Mouse (Mus musculus) embryonic facial prominence, embryonic 14.5 days (tissue): ENCODE results near the gene Scfd1. TPM values are rescaled to one million over a fixed set of nuclear protein-coding genes. Genes with fewer than 3 reads are reported as not detected.

ENCODE experiments used
- ATAC-seq: fragments of 200-750 bp; cut with Nextera tagmentation; 2 replicates; pipeline ENCODE4 v1.8.0; 2017; ENCODE audit warnings: low read depth, moderate number of reproducible peaks, moderate TSS enrichment
- DNase-seq: peaks from one replicate; pipeline ENCODE4 v3.0.0-alpha.2; 2015; ENCODE audit warnings: low spot score
- H3K27ac ChIP-seq: fragments of 300-500 bp; sonication (generic); replicated peaks from 2 replicates; pipeline ENCODE4 v1.5.1; 2014; ENCODE audit warnings: low read depth, mild to moderate bottlenecking, low read length, moderate library complexity
- H3K27me3 ChIP-seq: fragments of 300-500 bp; sonication (generic); replicated peaks from 2 replicates; pipeline ENCODE4 v1.6.1; 2014; ENCODE audit warnings: low read length; ENCODE audit not compliant: control insufficient read depth, insufficient read depth
- H3K36me3 ChIP-seq: fragments of 300-500 bp; sonication (generic); 2 replicates; pipeline ENCODE4 v1.6.1; 2014; ENCODE audit warnings: low read length, mixed read lengths; ENCODE audit not compliant: control insufficient read depth, insufficient read depth
- H3K4me1 ChIP-seq: fragments of 300-500 bp; sonication (generic); 2 replicates; pipeline ENCODE4 v1.6.1; 2014; ENCODE audit warnings: antibody characterized with exemption, low read length; ENCODE audit not compliant: control insufficient read depth, insufficient read depth
- H3K4me2 ChIP-seq: fragments of 300-500 bp; sonication (generic); 2 replicates; pipeline ENCODE4 v1.6.1; 2014; ENCODE audit warnings: low read depth, mild to moderate bottlenecking, low read length, moderate library complexity, mixed read lengths
- H3K4me3 ChIP-seq: fragments of 300-500 bp; sonication (generic); 2 replicates; pipeline ENCODE4 v1.5.1; 2014; ENCODE audit warnings: low read depth, mild to moderate bottlenecking, low read length
- H3K9ac ChIP-seq: fragments of 300-500 bp; sonication (generic); 2 replicates; pipeline ENCODE4 v1.6.1; 2014; ENCODE audit warnings: low read depth, mild to moderate bottlenecking, low read length, moderate library complexity, mixed read lengths
- H3K9me3 ChIP-seq: fragments of 300-500 bp; sonication (generic); 2 replicates; pipeline ENCODE4 v1.6.1; 2016; ENCODE audit warnings: low read length; ENCODE audit not compliant: control insufficient read depth
- WGBS: fragments of 180-500 bp; shearing (Covaris S2); extraction: QIAGEN DNeasy Blood & Tissue Kit; methylation state at CpG from one replicate; pipeline ENCODE4 v1.1.7; 2014; 5-methylcytosine and 5-hydroxymethylcytosine counted together
- polyA plus RNA-seq: library from polyadenylated mRNA; unstranded; fragments of >200 nt; fragmentation: Nextera tagmentation; extraction: Ambion mirVana; gene quantifications from 2 replicates; pipeline ENCODE4 v1.2.1, GENCODE M21; 2014

Gene Scfd1
- polyA plus RNA-seq, result 88.1 and 94.5 TPM in 2 replicates

GRCm38 (mm10) chr12:51377003-51377887 is at the start of gene Scfd1:
Gene Scfd1, plus strand, starts transcription at chr12:51377510.
- Histone ChIP-seq H3K27me3 (no peaks in the 10 kb centered on the region), H3K4me1 (peaks cover 5% of the 10 kb centered on the region; the same call in 1 of the 2 replicates), H3K4me3 (peak within 1 kb of the TSS; percentile 77), H3K4me2 (peak within 1 kb of the TSS; percentile 66), H3K36me3 (peaks cover 31% of the 10 kb centered on the region), H3K9me3 (no peaks in the 10 kb centered on the region), H3K27ac (peak within 1 kb of the TSS; percentile 87), H3K9ac (peak within 1 kb of the TSS; percentile 89)
- DNase-seq, result peak; percentile 98
- under 1% methylated on average over 33 of the region's 34 CpGs for WGBS
- ATAC-seq, result peak; percentile 100

DNA sequence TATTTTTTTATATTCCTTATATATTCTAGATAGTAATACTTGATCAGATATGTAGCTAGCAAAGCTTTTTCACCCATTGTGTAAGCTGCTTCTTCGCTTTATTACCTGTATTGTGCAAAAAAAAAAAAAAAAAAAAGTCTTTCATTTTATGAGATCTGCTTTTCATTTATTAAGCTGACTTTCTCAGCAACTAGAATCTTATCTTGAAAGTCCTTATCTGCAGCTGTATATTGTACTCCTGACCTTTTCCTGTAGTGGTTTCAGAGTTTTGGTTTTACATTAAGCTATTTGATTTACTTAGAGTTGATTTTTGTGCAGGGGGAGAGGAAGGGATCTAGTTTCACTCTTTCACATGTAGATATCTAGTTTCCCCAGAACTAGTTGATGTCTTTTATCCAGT is 40.3 kb upstream of the Scfd1 start:
- 86% methylated on average over 1 of the region's 1 CpGs for WGBS
- no peak overlapping the region for H3K4me2 ChIP-seq
- ATAC-seq, result no peak

DNA sequence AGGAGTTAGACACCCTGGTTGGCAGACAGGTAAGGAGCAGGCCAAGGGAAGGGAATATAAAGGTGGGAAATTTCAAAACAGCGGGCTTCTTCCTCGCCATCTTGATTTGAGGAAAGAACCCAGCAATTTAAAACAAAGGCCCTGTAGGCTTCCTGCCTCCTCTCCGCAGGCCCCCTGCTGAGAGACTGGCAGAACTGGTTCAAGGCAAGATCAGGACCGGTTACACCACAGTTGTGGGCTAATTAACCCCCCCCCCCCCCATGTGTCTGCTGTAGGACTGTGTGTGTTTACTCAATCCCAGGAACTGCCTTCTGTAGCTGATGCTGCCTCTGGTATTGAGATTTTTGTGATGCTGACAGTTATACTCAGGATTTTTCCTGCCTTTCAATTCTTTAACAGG is 31.2 kb upstream of the Scfd1 start:
- Histone ChIP-seq H3K4me3 (no peak overlapping the region), H3K36me3 (no peaks in the 10 kb centered on the region), H3K9ac (no peak overlapping the region), H3K27me3 (no peaks in the 10 kb centered on the region), H3K4me2 (no peak overlapping the region), H3K4me1 (peaks cover 12% of the 10 kb centered on the region), H3K27ac (no peak overlapping the region), H3K9me3 (no peaks in the 10 kb centered on the region)
- WGBS, result 36% methylated on average over 4 of the region's 4 CpGs
- no peak for ATAC-seq
- peak; percentile 63 for DNase-seq

More for the DNA sequence above, 40.3 kb upstream of the Scfd1 start:
- Histone ChIP-seq H3K4me3 (no peak overlapping the region), H3K27me3 (no peaks in the 10 kb centered on the region), H3K36me3 (no peaks in the 10 kb centered on the region), H3K27ac (no peak overlapping the region), H3K9me3 (no peaks in the 10 kb centered on the region), H3K9ac (no peak overlapping the region), H3K4me1 (no peaks in the 10 kb centered on the region)
- no peak for DNase-seq

DNA sequence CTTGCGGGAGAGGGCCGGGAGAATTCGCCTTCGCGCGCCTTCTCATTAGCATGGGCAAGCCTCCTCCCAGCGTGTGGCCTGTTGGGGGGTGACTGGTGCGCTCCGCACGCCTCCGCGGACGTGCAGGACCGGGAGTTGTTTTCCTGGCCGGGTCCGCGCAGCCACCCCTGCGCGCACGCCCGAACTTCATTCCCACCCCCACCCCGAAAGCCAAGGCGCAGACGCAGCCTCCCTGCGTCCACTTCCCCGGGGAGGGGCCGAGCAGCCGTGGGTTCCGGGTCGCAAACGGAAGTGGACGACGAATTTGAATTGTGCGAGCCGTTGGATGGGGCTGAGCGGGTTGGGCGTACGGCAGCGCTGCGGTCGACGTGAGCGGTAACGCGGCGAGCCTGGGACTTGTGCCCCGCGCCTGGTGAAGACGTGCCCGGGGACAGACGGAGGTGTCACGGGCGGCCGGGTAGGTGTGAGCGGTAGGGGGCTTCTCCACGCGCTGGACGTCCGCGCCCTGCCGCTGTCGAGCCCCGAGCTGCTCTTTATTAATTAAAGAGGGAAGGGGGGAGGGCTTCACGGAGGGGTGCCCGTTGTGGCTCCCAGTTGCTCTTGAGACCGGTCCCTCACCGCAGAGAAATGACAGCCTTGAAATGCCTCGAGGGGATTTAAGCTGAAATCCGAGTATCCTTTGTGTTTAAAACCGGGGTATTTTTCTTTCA is 29.2 kb upstream of the Scfd1 start, which contains the start of gene G2e3:
G2e3 (plus strand) TSS at position 74 of the 710 bp plus-strand sequence.
- peaks cover 12% of the 10 kb centered on the region for H3K4me1 ChIP-seq
- peak within 1 kb of the TSS; percentile 90 for H3K27ac ChIP-seq
- no peaks in the 10 kb centered on the region for H3K27me3 ChIP-seq
- H3K9me3 ChIP-seq, result no peaks in the 10 kb centered on the region
- 1% methylated on average over 66 of the region's 70 CpGs for WGBS
- H3K9ac ChIP-seq, result peak within 1 kb of the TSS; percentile 74
- DNase-seq (peak; percentile 97), ATAC-seq (peak; percentile 97)
- H3K4me3 ChIP-seq, result peak within 1 kb of the TSS; percentile 59
- H3K36me3 ChIP-seq, result peaks cover 16% of the 10 kb centered on the region
- H3K4me2 ChIP-seq, result peak within 1 kb of the TSS; percentile 61

GRCm38 (mm10) chr12:51348698-51348998 is 28.7 kb upstream of the Scfd1 start:
- H3K27ac ChIP-seq, result peak overlapping the region; percentile 90
- H3K9me3 ChIP-seq, result no peaks in the 10 kb centered on the region
- WGBS, result 2% methylated on average over 10 of the region's 10 CpGs
- H3K36me3 ChIP-seq, result peaks cover 21% of the 10 kb centered on the region
- no peaks in the 10 kb centered on the region for H3K27me3 ChIP-seq
- H3K4me1 ChIP-seq, result peaks cover 12% of the 10 kb centered on the region
- ATAC-seq, result peak; percentile 17
- H3K9ac ChIP-seq, result peak overlapping the region; percentile 74
- peak overlapping the region; percentile 59 for H3K4me3 ChIP-seq
- peak; percentile 60 for DNase-seq
- peak overlapping the region; percentile 61 for H3K4me2 ChIP-seq

- H3K4me1 ChIP-seq, result peaks cover 7% of the 10 kb centered on the region; the same call in 1 of the 2 replicates
- no peak overlapping the region for H3K27ac ChIP-seq
- peak; percentile 18 for DNase-seq
- H3K9me3 ChIP-seq, result no peaks in the 10 kb centered on the region
- H3K4me2 ChIP-seq, result no peak overlapping the region
- H3K36me3 ChIP-seq, result peaks cover 80% of the 10 kb centered on the region
- H3K4me3 ChIP-seq, result no peak overlapping the region
- H3K27me3 ChIP-seq, result no peaks in the 10 kb centered on the region
- H3K9ac ChIP-seq, result no peak overlapping the region
- 74% methylated on average over 8 of the region's 8 CpGs for WGBS
- ATAC-seq, result no peak; the same call in 1 of the 2 replicates
These were observed 22.0 kb upstream of the Scfd1 start for GRCm38 (mm10) chr12:51355296-51355695.

DNA sequence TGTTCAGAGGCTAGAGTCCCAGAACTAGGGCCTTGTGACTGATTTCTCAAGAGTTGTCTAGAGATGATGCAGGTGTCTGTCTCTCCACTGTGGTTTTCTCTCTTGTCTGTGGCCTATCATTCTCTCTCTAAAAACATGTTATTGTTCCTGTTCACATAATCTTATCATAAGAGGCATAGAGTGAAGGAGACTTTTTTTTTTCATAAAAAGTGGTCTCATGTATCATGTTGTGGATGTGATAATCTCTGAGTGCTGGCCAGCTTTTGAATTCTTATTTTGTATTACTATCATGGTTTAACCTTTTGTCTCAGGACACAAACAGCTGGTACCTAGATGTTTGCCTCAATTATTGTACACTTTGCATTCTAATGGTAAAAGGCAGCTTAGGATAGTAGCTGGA is 16.0 kb upstream of the Scfd1 start:
- Histone ChIP-seq H3K4me3 (no peak overlapping the region), H3K9me3 (no peaks in the 10 kb centered on the region), H3K4me1 (no peaks in the 10 kb centered on the region), H3K36me3 (peaks cover 84% of the 10 kb centered on the region), H3K4me2 (no peak overlapping the region), H3K27ac (no peak overlapping the region), H3K27me3 (no peaks in the 10 kb centered on the region), H3K9ac (no peak overlapping the region)
- no peak for DNase-seq
- ATAC-seq, result no peak

GRCm38 (mm10) chr12:51362898-51363297 is 14.4 kb upstream of the Scfd1 start:
- Histone ChIP-seq H3K9ac (no peak overlapping the region), H3K27ac (no peak overlapping the region), H3K36me3 (peaks cover 85% of the 10 kb centered on the region), H3K9me3 (no peaks in the 10 kb centered on the region), H3K4me3 (no peak overlapping the region), H3K4me2 (no peak overlapping the region), H3K27me3 (no peaks in the 10 kb centered on the region), H3K4me1 (no peaks in the 10 kb centered on the region)
- 98% methylated on average over 1 of the region's 1 CpGs for WGBS
- no peak for ATAC-seq
- no peak for DNase-seq
